Mouse (Mus musculus): ENCODE measurements around the gene Fosb. TPM values are rescaled to one million over a fixed set of nuclear protein-coding genes. Genes with fewer than 3 reads are reported as not detected.

The Fosb gene
- polyA plus RNA-seq, 1 experiment from 2014 or later, result 0.10 TPM

DNA sequence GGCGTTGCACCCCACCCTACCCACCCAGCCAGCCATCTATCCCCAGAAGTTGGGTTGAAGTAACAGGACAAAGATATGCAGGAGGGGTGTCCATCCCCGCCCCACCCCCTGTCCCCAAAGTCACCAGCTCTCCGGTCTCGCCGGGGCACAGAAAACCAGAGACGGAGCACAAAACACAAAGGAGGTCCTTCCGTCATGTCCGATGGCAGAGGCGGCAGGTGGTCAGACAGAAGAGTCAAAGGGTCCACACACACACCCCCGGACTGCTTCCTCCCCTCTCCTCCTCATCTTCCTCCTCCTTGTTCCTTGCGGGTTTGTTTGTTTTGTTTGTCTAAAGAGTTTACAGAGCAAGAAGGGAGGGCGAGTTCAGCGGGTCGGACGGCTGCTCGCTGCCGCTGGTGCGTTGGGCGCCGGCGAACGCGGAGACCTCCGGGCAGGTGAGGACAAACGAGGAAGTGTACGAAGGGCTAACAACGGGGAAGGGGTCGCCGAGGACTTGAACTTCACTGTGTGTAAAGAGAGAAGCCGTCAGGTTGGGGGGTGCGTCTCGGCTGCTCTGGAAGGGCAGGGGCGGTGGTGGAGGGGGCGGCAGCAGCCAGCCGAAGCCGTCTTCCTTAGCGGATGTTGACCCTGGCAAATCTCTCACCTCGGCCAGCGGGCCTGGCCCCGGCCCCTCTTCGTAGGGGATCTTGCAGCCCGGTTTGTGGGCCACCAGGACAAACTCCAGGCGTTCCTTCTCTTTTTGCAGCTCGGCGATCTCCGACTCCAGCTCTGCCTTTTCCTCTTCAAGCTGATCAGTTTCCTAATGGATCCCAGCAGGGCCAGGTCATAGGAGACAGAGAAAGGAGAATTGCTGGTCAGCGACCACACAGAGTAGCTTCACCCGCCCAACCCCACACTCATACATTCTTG is 5.1 kb downstream of the Fosb start:
- Histone ChIP-seq H3K36me3 (ENCODE audit: control insufficient read depth, insufficient read depth, low read length) (no peaks in the 10 kb centered on the region), H3K9ac (ENCODE audit: low read depth, low read length) (peak overlapping the region; percentile 58), H3K27ac (ENCODE audit: low read length) (no peak overlapping the region), H3K4me3 (ENCODE audit: low read length) (peak overlapping the region; percentile 38), H3K27me3 (replicated peaks; ENCODE audit: control insufficient read depth, insufficient read depth, low read length) (peaks cover 49% of the 10 kb centered on the region), H3K4me2 (ENCODE audit: low read depth, low read length) (peak overlapping the region; percentile 63), H3K9me3 (ENCODE audit: control insufficient read depth, low read length) (no peaks in the 10 kb centered on the region), H3K4me1 (ENCODE audit: control insufficient read depth, insufficient read depth, low read length) (peaks cover 27% of the 10 kb centered on the region)
- ATAC-seq, result no peak
- 2% methylated on average over 48 of the region's 48 CpGs for WGBS

DNA sequence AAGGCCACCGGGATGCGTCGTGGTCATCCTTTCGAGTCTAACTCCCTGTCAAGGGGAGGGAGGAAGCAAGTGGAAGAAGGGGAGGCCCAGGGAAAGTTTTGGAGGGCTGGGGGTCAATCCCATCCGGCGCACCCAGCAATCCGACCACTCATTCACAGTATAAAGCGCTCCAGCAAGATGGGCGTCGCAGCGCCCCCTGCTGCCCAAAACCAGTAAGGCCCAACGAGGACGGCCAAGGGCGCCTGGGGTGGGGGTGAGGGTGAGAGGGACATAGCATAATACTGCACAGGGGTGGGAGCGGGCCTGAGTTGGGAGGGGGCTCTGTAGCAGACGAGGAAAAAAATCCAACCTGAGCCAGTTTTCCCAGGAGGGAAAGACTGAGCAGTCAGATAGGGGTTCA is 6.1 kb downstream of the Fosb start:
- ATAC-seq, result no peak
- no peaks in the 10 kb centered on the region for H3K36me3 ChIP-seq (ENCODE audit: control insufficient read depth, insufficient read depth, low read length)
- H3K4me3 ChIP-seq (ENCODE audit: low read length), result peak overlapping the region; percentile 27
- peak overlapping the region; percentile 43 for H3K4me2 ChIP-seq (ENCODE audit: low read depth, low read length)
- peaks cover 23% of the 10 kb centered on the region for H3K4me1 ChIP-seq (ENCODE audit: control insufficient read depth, insufficient read depth, low read length)
- H3K27me3 ChIP-seq (replicated peaks; ENCODE audit: control insufficient read depth, insufficient read depth, low read length), result peaks cover 49% of the 10 kb centered on the region
- no peak overlapping the region for H3K27ac ChIP-seq (ENCODE audit: low read length)
- H3K9ac ChIP-seq (ENCODE audit: low read depth, low read length), result peak overlapping the region; percentile 11; the same call in 1 of the 2 replicates
- WGBS, result 2% methylated on average over 16 of the region's 16 CpGs
- H3K9me3 ChIP-seq (ENCODE audit: control insufficient read depth, low read length), result no peaks in the 10 kb centered on the region

DNA sequence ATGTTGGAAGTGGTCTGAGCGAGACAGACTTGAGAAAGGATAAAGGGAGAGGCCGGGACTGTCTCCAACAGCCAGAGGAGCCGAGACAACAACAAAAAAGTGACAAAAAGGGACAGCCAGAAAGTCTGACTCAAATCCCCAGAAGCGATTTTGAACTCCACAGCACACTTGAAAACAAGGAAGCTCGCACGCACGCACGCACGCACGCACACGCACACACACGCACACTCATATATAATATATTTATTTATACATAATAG is 6.9 kb downstream of the Fosb start:
- no peak overlapping the region for H3K27ac ChIP-seq (ENCODE audit: low read length)
- no peak overlapping the region for H3K9ac ChIP-seq (ENCODE audit: low read depth, low read length)
- H3K9me3 ChIP-seq (ENCODE audit: control insufficient read depth, low read length), result no peaks in the 10 kb centered on the region
- H3K4me3 ChIP-seq (ENCODE audit: low read length), result no peak overlapping the region
- H3K4me2 ChIP-seq (ENCODE audit: low read depth, low read length), result no peak overlapping the region
- H3K4me1 ChIP-seq (ENCODE audit: control insufficient read depth, insufficient read depth, low read length), result peaks cover 23% of the 10 kb centered on the region
- peaks cover 49% of the 10 kb centered on the region for H3K27me3 ChIP-seq (replicated peaks; ENCODE audit: control insufficient read depth, insufficient read depth, low read length)
- H3K36me3 ChIP-seq (ENCODE audit: control insufficient read depth, insufficient read depth, low read length), result no peaks in the 10 kb centered on the region
- WGBS, result 78% methylated on average over 12 of the region's 12 CpGs
- ATAC-seq, result no peak

DNA sequence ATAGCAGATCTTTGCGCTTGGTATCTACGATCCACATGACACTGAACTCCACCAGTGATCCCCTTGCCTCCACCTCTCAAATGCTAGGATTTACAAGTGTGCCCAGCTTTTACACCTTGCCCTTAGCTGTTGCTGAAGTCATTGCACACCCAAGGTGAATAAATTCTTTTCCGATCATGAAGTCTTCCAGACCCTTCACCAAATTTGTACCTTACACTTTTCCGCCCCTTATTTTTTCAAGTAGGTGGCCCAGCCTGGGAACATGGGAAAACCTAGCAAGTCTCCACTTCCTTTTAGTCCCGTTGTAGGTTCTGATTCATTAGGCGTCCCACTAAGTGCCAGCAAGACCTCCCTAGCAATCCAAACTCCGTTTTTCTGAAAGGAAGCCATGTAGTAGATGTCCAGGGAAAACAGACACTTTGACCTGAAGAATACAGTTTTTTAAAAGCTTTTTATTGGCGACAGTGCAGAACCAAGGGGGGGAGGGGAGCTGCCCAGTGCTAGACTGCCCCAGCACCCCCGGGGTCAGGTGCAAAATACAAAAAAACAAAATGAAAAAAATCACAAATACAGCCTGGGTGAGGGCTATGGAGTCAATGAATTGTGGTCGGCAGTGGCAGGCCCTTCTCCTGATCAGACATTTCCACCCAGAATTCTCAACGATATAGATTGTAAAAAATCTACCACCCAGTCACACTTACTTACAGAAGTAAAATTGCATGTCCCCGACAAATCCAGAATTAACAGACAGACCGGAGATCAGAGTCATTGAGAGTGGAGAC is 7.4 kb downstream of the Fosb start:
- no peak for ATAC-seq
- Histone ChIP-seq H3K9me3 (ENCODE audit: control insufficient read depth, low read length) (no peaks in the 10 kb centered on the region), H3K9ac (ENCODE audit: low read depth, low read length) (no peak overlapping the region), H3K4me3 (ENCODE audit: low read length) (peak overlapping the region; percentile 48; the same call in 1 of the 2 replicates), H3K27me3 (replicated peaks; ENCODE audit: control insufficient read depth, insufficient read depth, low read length) (peaks cover 49% of the 10 kb centered on the region), H3K4me2 (ENCODE audit: low read depth, low read length) (peak overlapping the region; percentile 50; the same call in 1 of the 2 replicates), H3K36me3 (ENCODE audit: control insufficient read depth, insufficient read depth, low read length) (no peaks in the 10 kb centered on the region), H3K4me1 (ENCODE audit: control insufficient read depth, insufficient read depth, low read length) (peaks cover 19% of the 10 kb centered on the region), H3K27ac (ENCODE audit: low read length) (no peak overlapping the region)
- WGBS, result 51% methylated on average over 13 of the region's 13 CpGs

DNA sequence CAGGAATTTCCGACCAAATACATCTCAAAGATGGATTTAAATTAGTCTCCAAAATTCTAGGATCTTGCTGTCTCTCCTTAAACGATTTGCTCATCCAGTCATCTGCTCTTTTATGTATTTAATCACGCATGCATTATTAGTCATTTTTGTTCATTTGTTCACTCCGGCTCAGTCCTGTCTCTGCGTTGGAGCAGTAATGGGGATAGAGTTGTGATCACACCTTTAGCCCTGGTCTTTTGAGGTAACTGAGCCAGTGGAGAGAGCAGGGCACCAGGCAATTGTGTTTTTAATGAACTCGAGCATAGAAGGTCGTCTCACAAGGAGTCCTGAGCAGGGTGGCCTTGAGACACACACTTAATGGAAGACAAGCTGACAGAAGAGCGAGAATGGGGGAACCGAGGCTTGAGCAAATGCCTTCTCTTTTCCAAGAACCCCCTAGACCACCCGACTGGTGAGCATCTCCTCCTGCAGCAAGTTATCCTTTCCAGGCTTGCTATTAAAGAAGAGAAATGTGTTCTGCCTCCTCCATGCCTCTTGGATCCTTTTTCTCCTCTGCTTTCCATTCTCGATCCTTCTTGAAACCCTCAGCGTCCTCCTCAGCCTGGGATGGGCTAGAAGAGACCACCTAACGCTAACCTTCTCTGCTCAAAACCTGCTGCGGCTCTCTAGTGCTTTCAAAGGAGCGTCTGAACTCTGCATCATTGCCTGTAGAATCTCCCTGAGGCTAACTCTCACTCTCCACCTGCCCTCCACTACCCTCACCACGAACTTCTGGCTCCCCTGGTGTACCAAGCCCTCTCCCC is 8.2 kb downstream of the Fosb start:
- Histone ChIP-seq H3K9ac (ENCODE audit: low read depth, low read length) (peak overlapping the region; percentile 42), H3K27ac (ENCODE audit: low read length) (no peak overlapping the region), H3K4me1 (ENCODE audit: control insufficient read depth, insufficient read depth, low read length) (peaks cover 19% of the 10 kb centered on the region), H3K27me3 (replicated peaks; ENCODE audit: control insufficient read depth, insufficient read depth, low read length) (peaks cover 42% of the 10 kb centered on the region), H3K4me3 (ENCODE audit: low read length) (peak overlapping the region; percentile 48), H3K4me2 (ENCODE audit: low read depth, low read length) (peak overlapping the region; percentile 50), H3K36me3 (ENCODE audit: control insufficient read depth, insufficient read depth, low read length) (no peaks in the 10 kb centered on the region), H3K9me3 (ENCODE audit: control insufficient read depth, low read length) (no peaks in the 10 kb centered on the region)
- ATAC-seq, result no peak
- WGBS, result 8% methylated on average over 16 of the region's 16 CpGs

DNA sequence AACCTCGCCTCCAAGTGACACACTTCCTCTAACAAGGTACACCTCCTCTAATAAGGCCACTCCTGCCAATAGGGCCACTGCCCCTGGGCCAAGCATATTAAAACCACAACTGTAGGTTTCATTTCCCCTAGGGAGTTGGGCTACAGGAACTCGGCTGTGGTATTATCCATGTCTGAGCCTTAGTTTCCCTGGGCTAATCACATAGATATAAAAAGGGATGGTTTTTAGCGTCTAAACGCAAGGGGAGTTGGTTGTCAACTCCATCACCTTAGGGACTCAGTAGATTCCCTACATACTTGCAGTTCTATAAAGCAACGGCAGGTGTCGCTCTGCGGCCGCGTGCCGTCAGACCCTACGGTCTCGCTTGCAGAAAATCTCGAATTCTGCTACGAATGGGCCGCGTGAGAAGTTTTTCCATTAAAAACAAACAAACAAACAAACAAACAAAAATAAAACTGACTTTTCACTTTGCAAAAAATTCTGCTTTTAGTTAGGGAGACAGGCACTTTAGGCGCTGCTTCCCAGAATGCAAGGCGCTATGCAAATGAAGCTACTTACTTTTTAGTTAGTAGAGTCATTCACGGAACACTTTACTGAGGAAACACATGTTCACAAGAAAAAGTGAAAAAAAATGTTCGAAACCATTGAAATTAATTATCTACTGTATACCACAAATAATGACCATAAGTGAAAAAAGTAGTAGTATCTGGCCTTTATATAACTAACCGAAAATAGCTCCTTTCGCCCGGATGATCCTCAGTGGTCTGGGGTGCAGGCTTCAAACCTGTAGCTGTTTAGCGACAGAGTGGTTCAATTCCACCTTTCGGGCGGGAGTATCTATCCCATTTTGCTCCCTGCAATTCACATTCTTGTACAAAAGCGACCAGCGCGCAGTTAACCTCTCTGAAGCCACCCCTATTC is 9.1 kb downstream of the Fosb start:
- H3K4me2 ChIP-seq (ENCODE audit: low read depth, low read length), result peak overlapping the region; percentile 50
- H3K4me1 ChIP-seq (ENCODE audit: control insufficient read depth, insufficient read depth, low read length), result peaks cover 19% of the 10 kb centered on the region
- no peak overlapping the region for H3K27ac ChIP-seq (ENCODE audit: low read length)
- under 1% methylated on average over 29 of the region's 29 CpGs for WGBS
- H3K36me3 ChIP-seq (ENCODE audit: control insufficient read depth, insufficient read depth, low read length), result no peaks in the 10 kb centered on the region
- H3K4me3 ChIP-seq (ENCODE audit: low read length), result peak overlapping the region; percentile 48
- H3K27me3 ChIP-seq (replicated peaks; ENCODE audit: control insufficient read depth, insufficient read depth, low read length), result peaks cover 33% of the 10 kb centered on the region
- H3K9ac ChIP-seq (ENCODE audit: low read depth, low read length), result 0 out of 2 replicates have a peak overlapping the region, but pooled peaks have one; percentile 16
- H3K9me3 ChIP-seq (ENCODE audit: control insufficient read depth, low read length), result no peaks in the 10 kb centered on the region
- peak; percentile 82 for ATAC-seq

DNA sequence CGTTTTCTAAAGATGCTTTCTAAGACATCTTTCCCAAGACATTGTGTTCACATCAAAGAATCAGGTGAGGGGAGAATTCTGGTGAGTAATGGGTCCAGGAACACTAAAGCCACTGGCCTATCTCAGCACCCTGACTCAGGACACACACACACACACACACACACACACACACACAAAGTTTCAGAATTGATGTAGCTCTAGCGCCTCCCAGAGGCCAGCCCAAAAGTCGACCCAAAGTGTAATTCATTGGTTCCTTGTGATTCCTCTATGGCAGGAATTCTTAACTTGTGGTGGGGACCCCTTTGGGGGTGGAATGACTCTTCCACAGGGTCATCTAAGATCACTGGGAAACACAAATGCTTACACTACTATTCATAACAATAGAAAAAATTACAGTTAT is 10.7 kb downstream of the Fosb start:
- WGBS, result 22% methylated on average over 3 of the region's 3 CpGs
- H3K9ac ChIP-seq (ENCODE audit: low read depth, low read length), result no peak overlapping the region
- H3K36me3 ChIP-seq (ENCODE audit: control insufficient read depth, insufficient read depth, low read length), result no peaks in the 10 kb centered on the region
- H3K4me1 ChIP-seq (ENCODE audit: control insufficient read depth, insufficient read depth, low read length), result peaks cover 15% of the 10 kb centered on the region
- peaks cover 20% of the 10 kb centered on the region for H3K27me3 ChIP-seq (replicated peaks; ENCODE audit: control insufficient read depth, insufficient read depth, low read length)
- H3K27ac ChIP-seq (ENCODE audit: low read length), result no peak overlapping the region
- H3K4me2 ChIP-seq (ENCODE audit: low read depth, low read length), result no peak overlapping the region
- no peak overlapping the region for H3K4me3 ChIP-seq (ENCODE audit: low read length)
- H3K9me3 ChIP-seq (ENCODE audit: control insufficient read depth, low read length), result no peaks in the 10 kb centered on the region
- no peak for ATAC-seq

DNA sequence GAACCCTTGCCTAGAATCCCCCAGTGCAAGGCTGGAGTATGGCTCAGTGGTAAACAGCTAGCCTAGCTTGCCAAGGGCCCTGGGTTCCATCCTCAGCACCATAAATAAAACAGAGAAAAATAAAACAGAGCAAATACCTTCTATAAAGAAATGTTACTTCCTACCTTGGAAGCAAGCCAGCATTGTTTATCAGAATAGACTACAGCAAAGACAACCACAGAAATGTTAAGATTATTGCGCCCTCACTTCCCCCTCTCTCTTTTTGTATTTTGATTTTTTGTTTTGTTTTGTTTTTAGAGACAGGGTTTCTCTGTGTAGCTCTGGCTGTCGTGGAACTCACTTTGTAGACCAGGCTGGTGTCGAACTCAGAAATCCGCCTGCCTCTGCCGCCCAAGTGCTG is 12.1 kb downstream of the Fosb start:
- no peak for ATAC-seq
- no peak overlapping the region for H3K27ac ChIP-seq (ENCODE audit: low read length)
- H3K27me3 ChIP-seq (replicated peaks; ENCODE audit: control insufficient read depth, insufficient read depth, low read length), result peaks cover 11% of the 10 kb centered on the region
- H3K9me3 ChIP-seq (ENCODE audit: control insufficient read depth, low read length), result no peaks in the 10 kb centered on the region
- no peaks in the 10 kb centered on the region for H3K36me3 ChIP-seq (ENCODE audit: control insufficient read depth, insufficient read depth, low read length)
- 91% methylated on average over 5 of the region's 5 CpGs for WGBS
- peaks cover 8% of the 10 kb centered on the region for H3K4me1 ChIP-seq (ENCODE audit: control insufficient read depth, insufficient read depth, low read length)
- H3K4me2 ChIP-seq (ENCODE audit: low read depth, low read length), result no peak overlapping the region
- no peak overlapping the region for H3K9ac ChIP-seq (ENCODE audit: low read depth, low read length)
- H3K4me3 ChIP-seq (ENCODE audit: low read length), result no peak overlapping the region
